Mouse (Mus musculus) forebrain, embryonic 16.5 days (tissue): ENCODE results near the gene Klk1b5. TPM values are rescaled to one million over a fixed set of nuclear protein-coding genes. Genes with fewer than 3 reads are reported as not detected.
"Not testable (repeated sequence)": the region's sequence is repeated elsewhere in the genome, so short reads cannot be mapped to it uniquely, and the experiment has no call there.

Experiments
- ATAC-seq: fragments of 200-750 bp; cut with Nextera tagmentation; 2 replicates; pipeline ENCODE4 v1.8.0; 2017; ENCODE audit warnings: mild to moderate bottlenecking, moderate library complexity
- H3K27ac ChIP-seq: fragments of 300-500 bp; sonication (generic); 2 replicates; pipeline ENCODE4 v1.5.1; 2014; ENCODE audit warnings: low read length, control low read depth
- H3K27me3 ChIP-seq: fragments of 300-500 bp; sonication (generic); replicated peaks from 2 replicates; pipeline ENCODE4 v1.6.1; 2014; ENCODE audit warnings: low read length; ENCODE audit not compliant: control insufficient read depth, insufficient read depth
- H3K36me3 ChIP-seq: fragments of 300-500 bp; sonication (generic); 2 replicates; pipeline ENCODE4 v1.6.1; 2014; ENCODE audit not compliant: control insufficient read depth, insufficient read depth
- H3K4me1 ChIP-seq: fragments of 300-500 bp; sonication (generic); replicated peaks from 2 replicates; pipeline ENCODE4 v1.6.1; 2014; ENCODE audit warnings: low read length; ENCODE audit not compliant: control insufficient read depth, insufficient read depth
- H3K4me2 ChIP-seq: fragments of 300-500 bp; sonication (generic); 2 replicates; pipeline ENCODE4 v1.6.1; 2014; ENCODE audit warnings: mild to moderate bottlenecking, low read length, control low read depth
- H3K4me3 ChIP-seq: fragments of 300-500 bp; sonication (generic); replicated peaks from 2 replicates; pipeline ENCODE4 v1.5.1; 2014; ENCODE audit warnings: mild to moderate bottlenecking, low read length, control low read depth
- H3K9ac ChIP-seq: fragments of 300-500 bp; sonication (generic); replicated peaks from 2 replicates; pipeline ENCODE4 v1.6.1; 2014; ENCODE audit warnings: low read depth, low read length, control low read depth
- H3K9me3 ChIP-seq: fragments of 300-500 bp; sonication (generic); 2 replicates; pipeline ENCODE4 v1.6.1; 2016; ENCODE audit warnings: low read length; ENCODE audit not compliant: control insufficient read depth
- WGBS: fragments of 180-500 bp; shearing (Covaris S2); extraction: QIAGEN DNeasy Blood & Tissue Kit; methylation state at CpG from one replicate; pipeline ENCODE4 v1.1.7; 2014; 5-methylcytosine and 5-hydroxymethylcytosine counted together
- polyA plus RNA-seq: library from polyadenylated mRNA; unstranded; fragments of >200 nt; fragmentation: Nextera tagmentation; extraction: Ambion mirVana; gene quantifications from 2 replicates; pipeline ENCODE4 v1.2.1, GENCODE M21; 2015

Klk1b5 gene
- polyA plus RNA-seq, 1 experiment from 2014 or later: not detected

DNA sequence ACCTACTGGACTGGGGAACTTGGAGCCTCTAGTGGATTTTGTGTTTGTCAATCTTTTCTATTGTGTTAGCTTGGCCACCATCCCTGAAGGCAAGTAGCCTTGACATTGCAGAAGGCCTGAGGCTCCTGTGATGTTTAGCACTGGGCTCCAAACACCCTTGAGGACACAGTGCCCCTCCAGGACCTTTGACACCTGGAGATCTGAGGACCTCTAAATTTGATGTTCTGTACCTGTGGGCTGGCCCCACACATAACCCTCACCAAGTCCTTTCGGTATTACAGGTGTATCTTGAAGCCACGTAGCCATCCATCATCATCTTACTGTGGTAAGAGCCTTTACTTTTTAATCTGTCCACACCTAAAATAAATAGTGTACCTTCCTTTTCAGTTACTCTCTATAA lies 32.2 kb downstream of the Klk1b5 start:
- Histone ChIP-seq H3K4me2 (peak overlapping the region; percentile 88), H3K4me3 (peak overlapping the region; percentile 88), H3K9ac (peak overlapping the region; percentile 96; the same call in 1 of the 2 replicates), H3K9me3 (no peaks in the 10 kb centered on the region), H3K27ac (no peak overlapping the region), H3K4me1 (peaks cover 25% of the 10 kb centered on the region), H3K27me3 (no peaks in the 10 kb centered on the region), H3K36me3 (peaks cover 30% of the 10 kb centered on the region)
- ATAC-seq: no peak
- 95% methylated on average over 2 of the region's 2 CpGs for WGBS

DNA sequence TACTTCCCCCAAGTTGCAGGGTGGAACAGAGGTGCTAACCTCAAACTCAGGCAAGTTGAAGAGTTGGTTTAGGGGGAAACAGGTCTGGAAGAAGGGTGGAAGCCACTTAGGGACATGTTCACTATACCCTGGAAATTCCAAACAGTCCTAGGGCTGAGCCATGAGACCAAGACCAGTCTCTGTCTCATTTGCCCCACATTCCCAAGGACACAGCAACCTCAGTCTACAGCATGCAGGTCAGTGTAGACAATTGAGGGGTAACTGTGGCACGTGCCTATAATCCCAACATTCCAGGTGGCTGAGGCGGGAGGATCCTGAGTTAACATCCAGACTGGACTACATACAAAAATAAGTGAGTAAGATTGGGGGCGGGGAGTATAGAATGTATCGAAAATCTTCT lies 33.5 kb downstream of the Klk1b5 start:
- H3K9me3 ChIP-seq: no peaks in the 10 kb centered on the region
- H3K4me2 ChIP-seq: no peak overlapping the region
- 95% methylated on average over 4 of the region's 4 CpGs for WGBS
- no peak overlapping the region for H3K9ac ChIP-seq
- no peaks in the 10 kb centered on the region for H3K27me3 ChIP-seq
- no peak for ATAC-seq
- H3K4me1 ChIP-seq: peaks cover 25% of the 10 kb centered on the region
- peaks cover 31% of the 10 kb centered on the region for H3K36me3 ChIP-seq
- no peak overlapping the region for H3K27ac ChIP-seq
- no peak overlapping the region for H3K4me3 ChIP-seq

DNA sequence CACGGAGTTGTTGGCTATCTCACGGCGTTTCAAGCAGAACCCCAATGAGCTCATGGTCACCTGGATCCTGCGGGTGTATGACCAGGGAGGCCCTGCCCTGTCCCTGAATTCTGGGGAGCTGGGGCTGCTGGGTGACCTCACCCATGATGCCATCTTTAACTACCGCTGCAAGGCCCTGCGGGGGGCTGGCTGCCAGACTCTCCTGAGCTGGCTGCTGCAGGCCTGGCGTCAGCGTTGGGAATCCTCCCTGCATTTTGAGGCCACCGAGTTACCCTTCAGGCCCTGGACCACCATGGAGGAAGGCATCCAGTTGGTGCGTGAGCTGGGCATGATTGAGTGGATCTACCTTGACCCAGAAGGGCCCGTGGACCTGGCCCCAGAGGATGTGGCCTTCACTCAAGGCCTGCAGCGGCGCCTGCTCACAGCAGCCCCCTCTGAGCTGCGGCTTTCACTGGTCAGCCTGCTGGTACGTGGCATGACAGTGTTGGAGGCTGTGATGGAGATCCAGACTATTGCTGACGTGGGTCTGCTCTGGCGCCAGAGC lies 35.1 kb downstream of the Klk1b5 start:
- H3K27ac ChIP-seq, H3K4me3 ChIP-seq, H3K27me3 ChIP-seq, H3K9ac ChIP-seq, ATAC-seq, H3K4me2 ChIP-seq, H3K9me3 ChIP-seq: not testable (repeated sequence)
- 90% methylated on average over 17 of the region's 17 CpGs for WGBS
- peaks cover 31% of the 10 kb centered on the region for H3K36me3 ChIP-seq
- H3K4me1 ChIP-seq: peaks cover 20% of the 10 kb centered on the region

DNA sequence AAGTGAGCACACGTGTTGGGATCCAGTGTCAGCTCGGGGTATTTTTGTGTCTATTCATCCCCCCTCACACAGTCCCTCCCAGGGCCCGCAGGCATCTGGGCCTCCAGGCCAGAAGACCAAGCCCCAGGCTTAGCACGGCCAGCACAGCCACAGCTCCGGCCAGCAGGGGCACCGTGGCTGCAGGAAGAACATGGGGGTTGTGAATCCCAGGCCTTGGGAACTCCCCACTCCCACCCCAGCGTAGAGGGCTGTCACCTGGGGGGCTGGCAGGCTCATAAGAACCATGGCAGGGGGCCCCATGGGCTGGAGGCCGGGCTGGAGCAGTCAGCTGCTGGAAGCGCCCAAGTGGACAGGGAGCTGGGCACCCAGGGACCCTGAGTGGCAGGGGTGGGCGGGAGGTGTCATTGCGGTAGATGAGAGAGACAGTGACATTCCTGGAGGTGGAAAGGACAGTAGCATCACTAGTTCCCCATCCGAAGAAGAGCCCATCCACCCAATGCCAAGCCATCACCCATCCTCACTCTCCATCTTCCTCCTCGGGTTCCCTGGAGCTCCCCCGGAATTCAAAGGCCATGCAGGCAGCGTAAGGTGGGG lies 37.4 kb downstream of the Klk1b5 start:
- Histone ChIP-seq H3K9ac (no peak overlapping the region), H3K9me3 (no peaks in the 10 kb centered on the region), H3K4me3 (no peak overlapping the region), H3K4me1 (peaks cover 12% of the 10 kb centered on the region), H3K36me3 (peaks cover 29% of the 10 kb centered on the region), H3K27me3 (no peaks in the 10 kb centered on the region), H3K27ac (no peak overlapping the region), H3K4me2 (no peak overlapping the region)
- no peak for ATAC-seq
- 67% methylated on average over 15 of the region's 15 CpGs for whole genome bisulfite sequencing

DNA sequence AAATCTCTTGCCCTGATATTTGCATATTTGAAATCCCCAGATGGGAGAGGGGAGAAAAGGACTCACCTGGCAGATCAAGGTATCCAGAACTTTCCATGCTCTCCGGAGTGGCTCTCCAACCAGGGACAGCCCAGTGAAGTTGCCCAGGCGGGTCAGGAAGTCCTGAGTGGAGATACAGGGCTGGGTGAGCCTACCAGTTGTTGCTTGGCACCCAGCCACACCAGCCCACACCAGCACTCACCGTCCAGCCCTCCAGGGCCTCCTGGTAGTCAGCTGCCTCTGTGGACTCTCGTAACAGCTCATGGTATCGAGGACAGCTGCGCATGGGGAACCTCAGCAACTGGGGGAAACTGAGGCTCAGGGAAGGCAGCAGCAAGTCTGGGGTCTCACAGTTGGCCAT lies 39.2 kb downstream of the Klk1b5 start:
- Histone ChIP-seq H3K27ac (no peak overlapping the region), H3K4me1 (0 out of 2 replicates have a peak, but pooled peaks cover 3% of the 10 kb centered on the region), H3K9me3 (no peaks in the 10 kb centered on the region), H3K4me3 (no peak overlapping the region), H3K27me3 (no peaks in the 10 kb centered on the region), H3K9ac (no peak overlapping the region), H3K4me2 (no peak overlapping the region), H3K36me3 (peaks cover 15% of the 10 kb centered on the region)
- no peak for ATAC-seq
- 82% methylated on average over 6 of the region's 6 CpGs for WGBS

DNA sequence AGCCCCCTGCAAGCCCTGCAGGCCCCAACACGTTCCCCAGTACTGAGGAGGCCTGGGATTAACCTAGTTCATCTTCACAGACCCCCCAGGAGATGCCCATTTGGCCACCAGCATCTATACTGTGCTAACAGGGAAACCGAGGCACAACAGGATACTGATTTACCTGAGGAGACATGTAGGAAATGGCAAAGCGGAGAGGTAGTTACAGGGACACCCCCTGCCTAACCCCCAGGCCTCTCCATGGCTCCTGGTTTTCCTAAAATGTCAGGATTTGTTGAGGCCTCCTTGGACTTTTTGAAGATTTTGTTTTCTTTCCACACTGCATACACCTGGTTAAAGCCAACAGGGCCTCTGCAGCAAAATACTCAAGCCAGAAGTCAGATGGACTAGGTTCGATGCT lies 41.5 kb downstream of the Klk1b5 start, which contains the start of gene Acp4:
TSS of gene Acp4 (minus strand) at position 101 of the 400 bp plus-strand sequence.
- 0 out of 2 replicates have a peak, but pooled peaks cover 3% of the 10 kb centered on the region for H3K4me1 ChIP-seq
- no peak within 1 kb of the TSS for H3K4me3 ChIP-seq
- no peak within 1 kb of the TSS for H3K27ac ChIP-seq
- no peak for ATAC-seq
- 79% methylated on average over 4 of the region's 4 CpGs for WGBS
- peaks cover 7% of the 10 kb centered on the region for H3K36me3 ChIP-seq
- no peak within 1 kb of the TSS for H3K9ac ChIP-seq
- no peaks in the 10 kb centered on the region for H3K9me3 ChIP-seq
- peaks cover 4% of the 10 kb centered on the region; the same call in 1 of the 2 replicates for H3K27me3 ChIP-seq
- H3K4me2 ChIP-seq: no peak within 1 kb of the TSS

DNA sequence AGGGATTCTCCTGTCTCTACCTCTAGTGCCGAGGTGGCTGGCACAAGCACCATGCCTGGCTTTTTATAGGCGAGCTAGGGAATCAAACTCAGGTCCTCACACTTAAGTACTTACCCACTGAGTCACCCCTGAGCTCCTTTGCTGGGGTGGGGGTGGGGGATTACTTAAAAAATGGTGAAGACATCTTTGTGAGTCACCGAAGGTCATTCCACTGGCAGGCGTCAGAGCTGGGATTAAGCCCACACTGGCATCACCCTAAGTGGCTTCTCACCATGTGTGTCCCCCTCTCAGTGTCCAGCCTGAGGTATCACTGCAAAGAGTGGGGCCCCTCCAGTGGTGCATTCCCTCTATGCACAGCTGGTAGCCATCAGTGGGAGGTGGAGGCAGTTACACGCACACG lies 44.7 kb downstream of the Klk1b5 start:
- WGBS: 74% methylated on average over 6 of the region's 6 CpGs
- Histone ChIP-seq H3K27ac (no peak overlapping the region), H3K4me3 (no peak overlapping the region), H3K9me3 (no peaks in the 10 kb centered on the region), H3K4me1 (peaks cover 6% of the 10 kb centered on the region), H3K4me2 (no peak overlapping the region), H3K27me3 (peaks cover 4% of the 10 kb centered on the region; the same call in 1 of the 2 replicates), H3K9ac (no peak overlapping the region), H3K36me3 (no peaks in the 10 kb centered on the region)
- ATAC-seq: no peak

DNA sequence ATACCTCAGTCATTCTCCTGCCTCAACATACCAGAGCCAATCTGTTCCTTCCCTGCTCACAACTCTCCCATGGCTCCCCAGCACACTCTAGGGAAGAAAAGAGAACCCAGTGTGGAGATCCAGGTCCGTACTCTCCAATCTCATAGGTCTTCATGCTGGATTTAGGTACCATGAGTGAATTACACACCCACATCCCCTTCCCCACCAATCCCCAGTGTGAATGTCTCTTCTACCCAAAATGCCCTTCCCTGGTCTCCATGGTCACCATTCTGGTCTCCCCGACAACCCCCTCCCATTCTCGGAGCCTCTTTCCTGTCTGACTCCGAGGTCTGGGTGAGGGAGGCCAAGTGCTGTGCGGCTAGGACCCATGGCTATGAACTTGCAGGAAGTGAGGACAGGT lies 45.4 kb downstream of the Klk1b5 start, which contains the start of gene Gm15517:
TSS of gene Gm15517 (plus strand) at position 301 of the 400 bp plus-strand sequence.
- Histone ChIP-seq H3K36me3 (no peaks in the 10 kb centered on the region), H3K9ac (no peak within 1 kb of the TSS), H3K9me3 (no peaks in the 10 kb centered on the region), H3K27me3 (peaks cover 4% of the 10 kb centered on the region; the same call in 1 of the 2 replicates), H3K4me3 (no peak within 1 kb of the TSS), H3K27ac (no peak within 1 kb of the TSS), H3K4me2 (no peak within 1 kb of the TSS), H3K4me1 (peaks cover 6% of the 10 kb centered on the region)
- WGBS: 52% methylated on average over 5 of the region's 5 CpGs
- no peak for ATAC-seq

DNA sequence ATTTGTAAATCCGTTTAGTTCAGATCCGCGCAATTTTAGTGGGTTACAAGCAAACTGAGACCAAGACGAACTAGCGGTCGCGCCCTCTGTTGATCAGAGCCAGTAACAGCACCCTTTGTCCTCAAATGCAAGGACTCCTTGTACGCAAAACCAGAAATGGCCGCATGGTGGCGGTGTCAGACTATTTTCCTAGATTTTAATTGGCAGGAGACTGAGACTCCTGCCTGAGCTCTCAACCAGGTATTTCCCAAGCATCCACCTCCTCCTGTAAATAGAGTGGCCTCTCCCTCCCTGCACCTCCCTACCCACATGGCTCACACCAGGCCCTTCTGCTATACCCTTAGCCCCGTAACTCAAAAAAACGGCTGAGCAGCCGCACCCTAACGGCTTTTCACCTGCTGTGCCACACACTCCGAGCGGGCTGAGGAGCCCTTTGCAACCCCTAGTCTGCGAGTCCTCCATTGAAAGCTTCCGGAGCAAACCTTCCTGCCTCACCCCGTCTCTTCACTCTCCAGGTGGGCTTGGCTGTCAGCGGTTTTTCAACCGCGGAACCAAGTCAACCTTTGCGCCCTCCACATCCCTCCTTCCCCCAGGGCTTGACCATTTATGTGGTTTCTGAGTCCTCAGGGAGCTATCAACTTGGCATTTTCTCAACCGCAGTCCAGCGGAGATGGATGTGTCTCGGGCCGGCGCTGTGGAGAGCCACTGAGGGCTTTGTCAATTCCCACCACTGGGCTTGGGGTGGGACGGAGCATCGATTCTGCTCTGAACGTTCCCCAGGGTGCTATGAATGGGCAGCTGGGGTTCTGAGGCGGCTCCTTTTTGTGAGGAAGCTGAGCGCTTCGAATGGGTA lies 47.3 kb downstream of the Klk1b5 start:
- H3K27me3 ChIP-seq: peaks cover 4% of the 10 kb centered on the region; the same call in 1 of the 2 replicates
- peak overlapping the region; percentile 65 for H3K9ac ChIP-seq
- H3K4me3 ChIP-seq: peak overlapping the region; percentile 43
- WGBS: 1% methylated on average over 34 of the region's 34 CpGs
- H3K36me3 ChIP-seq: no peaks in the 10 kb centered on the region
- H3K4me2 ChIP-seq: peak overlapping the region; percentile 84
- no peak overlapping the region for H3K27ac ChIP-seq
- ATAC-seq: peak; percentile 72
- H3K4me1 ChIP-seq: peaks cover 6% of the 10 kb centered on the region
- no peaks in the 10 kb centered on the region for H3K9me3 ChIP-seq
